Mouse (Mus musculus): ENCODE measurements at regions not wholly inside any gene's neighbourhood (a gene's known extent, or its start where the extent isn't known, plus 50 kb on each side); places are given as distances from the start of the nearest gene placed in this dataset.

- no peak for DNase-seq
These were observed 70.3 kb downstream of the Pctp start for GRCm38 (mm10) chr11:89932231-89932865.

GRCm38 (mm10) chr11:89929115-89929988 is 73.3 kb downstream of the Pctp start:
- no peak for DNase-seq

GRCm38 (mm10) chr11:89927483-89928156 is 75.1 kb downstream of the Pctp start:
- DNase-seq, result no peak

GRCm38 (mm10) chr11:89922551-89922950 is 80.1 kb downstream of the Pctp start:
- DNase-seq, result no peak

GRCm38 (mm10) chr11:89921146-89921545 is 81.5 kb downstream of the Pctp start:
- peak; percentile 66 to 75 for DNase-seq

- DNase-seq, result no peak
These were observed 86.9 kb downstream of the Pctp start for GRCm38 (mm10) chr11:89915795-89916194.

- DNase-seq, result no peak
These were observed 88.1 kb downstream of the Pctp start for GRCm38 (mm10) chr11:89914577-89914976.

GRCm38 (mm10) chr11:89901241-89901740 is 101.4 kb downstream of the Pctp start:
- DNase-seq, result no peak

- DNase-seq, result no peak
These were observed 104.2 kb downstream of the Pctp start for GRCm38 (mm10) chr11:89898516-89898915.

GRCm38 (mm10) chr11:89896854-89897253 is 105.8 kb downstream of the Pctp start:
- DNase-seq, result no peak

- no peak for DNase-seq
These were observed 94.1 kb upstream of the Ankfn1 start for GRCm38 (mm10) chr11:89871587-89871986.

GRCm38 (mm10) chr11:89867575-89867974 is 90.1 kb upstream of the Ankfn1 start:
- no peak for DNase-seq

- no peak for DNase-seq
These were observed 78.8 kb upstream of the Ankfn1 start for GRCm38 (mm10) chr11:89856184-89856769.

GRCm38 (mm10) chr11:89841853-89842252 is 64.4 kb upstream of the Ankfn1 start:
- DNase-seq, result no peak

GRCm38 (mm10) chr11:89839671-89840327 is 62.3 kb upstream of the Ankfn1 start:
- DNase-seq, result peak; percentile 61 to 86

GRCm38 (mm10) chr11:89837995-89838394 is 60.5 kb upstream of the Ankfn1 start:
- no peak for DNase-seq

- DNase-seq, result peak in 1 of 2 experiments; percentile 5
These were observed 59.4 kb upstream of the Ankfn1 start for GRCm38 (mm10) chr11:89836897-89837296.

- no peak for DNase-seq
These were observed 56.6 kb upstream of the Ankfn1 start for GRCm38 (mm10) chr11:89834068-89834467.

GRCm38 (mm10) chr11:89831577-89832110 is 54.2 kb upstream of the Ankfn1 start:
- no peak for DNase-seq
